Mouse (Mus musculus): ENCODE measurements at regions not wholly inside any gene's neighbourhood (a gene's known extent, or its start where the extent isn't known, plus 50 kb on each side); places are given as distances from the start of the nearest gene placed in this dataset.

GRCm38 (mm10) chr1:127103664-127104063, 101.2 kb upstream of the Mgat5 start:
- 81% methylated on average over 2 of the region's 2 CpGs for WGBS
- DNase-seq: no peak
- no peak for TF ChIP-seq POLR2A (IDR thresholded peaks at IDR 0.05; ENCODE audit: control insufficient read depth, extremely low read depth, insufficient read depth, low read length, poor library complexity)
- TF ChIP-seq CTCF (IDR thresholded peaks at IDR 0.05; ENCODE audit: borderline replicate concordance, control insufficient read depth, extremely low read depth, insufficient read depth, low read length, poor library complexity): no peak

GRCm38 (mm10) chr1:127098871-127099420, 105.9 kb upstream of the Mgat5 start:
- H3K36me3 ChIP-seq (ENCODE audit: control insufficient read depth, insufficient read depth, low read length): no peaks in the 10 kb centered on the region
- TF ChIP-seq CTCF (IDR thresholded peaks at IDR 0.05; ENCODE audit: borderline replicate concordance, control insufficient read depth, extremely low read depth, insufficient read depth, low read length, poor library complexity) (no peak), POLR2A (IDR thresholded peaks at IDR 0.05; ENCODE audit: control insufficient read depth, extremely low read depth, insufficient read depth, low read length, poor library complexity) (no peak)
- H3K27me3 ChIP-seq (ENCODE audit: control insufficient read depth, insufficient read depth, low read length): no peaks in the 10 kb centered on the region
- no peak overlapping the region for H3K4me3 ChIP-seq (ENCODE audit: control insufficient read depth, insufficient read depth, low read length)
- no peaks in the 10 kb centered on the region for H3K4me1 ChIP-seq (replicated peaks; ENCODE audit: control insufficient read depth, insufficient read depth, low read length)
- no peak overlapping the region for H3K27ac ChIP-seq (ENCODE audit: control insufficient read depth, insufficient read depth, low read length)
- no peak for DNase-seq

More at GRCm38 (mm10) chr1:127103664-127104063, 101.2 kb upstream of the Mgat5 start:
- Histone ChIP-seq H3K27ac (ENCODE audit: control insufficient read depth, insufficient read depth, low read length) (no peak overlapping the region), H3K27me3 (ENCODE audit: control insufficient read depth, insufficient read depth, low read length) (no peaks in the 10 kb centered on the region), H3K4me1 (replicated peaks; ENCODE audit: control insufficient read depth, insufficient read depth, low read length) (no peaks in the 10 kb centered on the region), H3K36me3 (ENCODE audit: control insufficient read depth, insufficient read depth, low read length) (no peaks in the 10 kb centered on the region), H3K4me3 (ENCODE audit: control insufficient read depth, insufficient read depth, low read length) (no peak overlapping the region)

- no peak for DNase-seq
- H3K4me1 ChIP-seq (replicated peaks; ENCODE audit: control insufficient read depth, insufficient read depth, low read length): no peaks in the 10 kb centered on the region
- TF ChIP-seq POLR2A (IDR thresholded peaks at IDR 0.05; ENCODE audit: control insufficient read depth, extremely low read depth, insufficient read depth, low read length, poor library complexity) (no peak), CTCF (IDR thresholded peaks at IDR 0.05; ENCODE audit: borderline replicate concordance, control insufficient read depth, extremely low read depth, insufficient read depth, low read length, poor library complexity) (no peak)
- no peak overlapping the region for H3K27ac ChIP-seq (ENCODE audit: control insufficient read depth, insufficient read depth, low read length)
- H3K4me3 ChIP-seq (ENCODE audit: control insufficient read depth, insufficient read depth, low read length): no peak overlapping the region
- H3K27me3 ChIP-seq (ENCODE audit: control insufficient read depth, insufficient read depth, low read length): no peaks in the 10 kb centered on the region
- no peaks in the 10 kb centered on the region for H3K36me3 ChIP-seq (ENCODE audit: control insufficient read depth, insufficient read depth, low read length)
Observed at GRCm38 (mm10) chr1:127087616-127088015, 117.2 kb upstream of the Mgat5 start.

- DNase-seq: no peak
- no peak overlapping the region for H3K4me3 ChIP-seq (ENCODE audit: control insufficient read depth, insufficient read depth, low read length)
- no peak for TF ChIP-seq POLR2A (IDR thresholded peaks at IDR 0.05; ENCODE audit: control insufficient read depth, extremely low read depth, insufficient read depth, low read length, poor library complexity)
- TF ChIP-seq CTCF (IDR thresholded peaks at IDR 0.05; ENCODE audit: borderline replicate concordance, control insufficient read depth, extremely low read depth, insufficient read depth, low read length, poor library complexity): no peak
- WGBS: 50% methylated on average over 4 of the region's 4 CpGs
- no peaks in the 10 kb centered on the region for H3K4me1 ChIP-seq (replicated peaks; ENCODE audit: control insufficient read depth, insufficient read depth, low read length)
- no peak overlapping the region for H3K27ac ChIP-seq (ENCODE audit: control insufficient read depth, insufficient read depth, low read length)
- no peaks in the 10 kb centered on the region for H3K27me3 ChIP-seq (ENCODE audit: control insufficient read depth, insufficient read depth, low read length)
- no peaks in the 10 kb centered on the region for H3K36me3 ChIP-seq (ENCODE audit: control insufficient read depth, insufficient read depth, low read length)
Observed at GRCm38 (mm10) chr1:127085988-127086387, 118.8 kb upstream of the Mgat5 start.

- no peaks in the 10 kb centered on the region for H3K27me3 ChIP-seq (ENCODE audit: control insufficient read depth, insufficient read depth, low read length)
- 53% methylated on average over 3 of the region's 3 CpGs for WGBS
- H3K4me1 ChIP-seq (replicated peaks; ENCODE audit: control insufficient read depth, insufficient read depth, low read length): no peaks in the 10 kb centered on the region
- H3K36me3 ChIP-seq (ENCODE audit: control insufficient read depth, insufficient read depth, low read length): no peaks in the 10 kb centered on the region
- DNase-seq: no peak
- TF ChIP-seq CTCF (IDR thresholded peaks at IDR 0.05; ENCODE audit: borderline replicate concordance, control insufficient read depth, extremely low read depth, insufficient read depth, low read length, poor library complexity) (no peak), POLR2A (IDR thresholded peaks at IDR 0.05; ENCODE audit: control insufficient read depth, extremely low read depth, insufficient read depth, low read length, poor library complexity) (no peak)
- H3K4me3 ChIP-seq (ENCODE audit: control insufficient read depth, insufficient read depth, low read length): no peak overlapping the region
- H3K27ac ChIP-seq (ENCODE audit: control insufficient read depth, insufficient read depth, low read length): no peak overlapping the region
Observed at GRCm38 (mm10) chr1:127083761-127084308, 121.0 kb upstream of the Mgat5 start.

GRCm38 (mm10) chr1:127079012-127079411, 125.8 kb upstream of the Mgat5 start:
- H3K4me3 ChIP-seq (ENCODE audit: control insufficient read depth, insufficient read depth, low read length): no peak overlapping the region
- no peak overlapping the region for H3K27ac ChIP-seq (ENCODE audit: control insufficient read depth, insufficient read depth, low read length)
- TF ChIP-seq CTCF (IDR thresholded peaks at IDR 0.05; ENCODE audit: borderline replicate concordance, control insufficient read depth, extremely low read depth, insufficient read depth, low read length, poor library complexity): no peak
- DNase-seq: no peak
- 93% methylated on average over 4 of the region's 4 CpGs for WGBS
- no peaks in the 10 kb centered on the region for H3K27me3 ChIP-seq (ENCODE audit: control insufficient read depth, insufficient read depth, low read length)
- no peaks in the 10 kb centered on the region for H3K4me1 ChIP-seq (replicated peaks; ENCODE audit: control insufficient read depth, insufficient read depth, low read length)
- H3K36me3 ChIP-seq (ENCODE audit: control insufficient read depth, insufficient read depth, low read length): no peaks in the 10 kb centered on the region

GRCm38 (mm10) chr1:127062430-127062829, 142.4 kb upstream of the Mgat5 start:
- no peak for TF ChIP-seq POLR2A (IDR thresholded peaks at IDR 0.05; ENCODE audit: control insufficient read depth, extremely low read depth, insufficient read depth, low read length, poor library complexity)
- TF ChIP-seq CTCF (IDR thresholded peaks at IDR 0.05; ENCODE audit: borderline replicate concordance, control insufficient read depth, extremely low read depth, insufficient read depth, low read length, poor library complexity): no peak
- Histone ChIP-seq H3K4me1 (replicated peaks; ENCODE audit: control insufficient read depth, insufficient read depth, low read length) (no peaks in the 10 kb centered on the region), H3K27ac (ENCODE audit: control insufficient read depth, insufficient read depth, low read length) (no peak overlapping the region), H3K4me3 (ENCODE audit: control insufficient read depth, insufficient read depth, low read length) (no peak overlapping the region), H3K36me3 (ENCODE audit: control insufficient read depth, insufficient read depth, low read length) (no peaks in the 10 kb centered on the region), H3K27me3 (ENCODE audit: control insufficient read depth, insufficient read depth, low read length) (no peaks in the 10 kb centered on the region)
- 83% methylated on average over 2 of the region's 2 CpGs for WGBS
- DNase-seq: no peak

All from thymus, adult 2 months (tissue).